Mouse (Mus musculus): ENCODE data around the gene Fam229b.

GRCm38 (mm10) chr10:39104803-39105449 is 28.8 kb downstream of the Fam229b start:
- TF ChIP-seq POLR2A (IDR thresholded peaks at IDR 0.05; ENCODE audit: insufficient read depth, low read depth, low read length) = no peak
- TF ChIP-seq EP300 (IDR thresholded peaks at IDR 0.05; ENCODE audit: insufficient read depth, low read depth, low read length) = no peak
- TF ChIP-seq CTCF (IDR thresholded peaks at IDR 0.05) = no peak

Data from heart, adult 2 months (tissue).